Mouse (Mus musculus): ENCODE results near the gene Gm10220. TPM values are rescaled to one million over a fixed set of nuclear protein-coding genes. Genes with fewer than 3 reads are reported as not detected.
"Not testable (repeated sequence)": the region's sequence is repeated elsewhere in the genome, so short reads cannot be mapped to it uniquely, and the experiment has no call there.

Gene Gm10220
- polyA plus RNA-seq (2016; fragmentation: Nextera tagmentation; extraction: Ambion mirVana) = not detected in 2 replicates

DNA sequence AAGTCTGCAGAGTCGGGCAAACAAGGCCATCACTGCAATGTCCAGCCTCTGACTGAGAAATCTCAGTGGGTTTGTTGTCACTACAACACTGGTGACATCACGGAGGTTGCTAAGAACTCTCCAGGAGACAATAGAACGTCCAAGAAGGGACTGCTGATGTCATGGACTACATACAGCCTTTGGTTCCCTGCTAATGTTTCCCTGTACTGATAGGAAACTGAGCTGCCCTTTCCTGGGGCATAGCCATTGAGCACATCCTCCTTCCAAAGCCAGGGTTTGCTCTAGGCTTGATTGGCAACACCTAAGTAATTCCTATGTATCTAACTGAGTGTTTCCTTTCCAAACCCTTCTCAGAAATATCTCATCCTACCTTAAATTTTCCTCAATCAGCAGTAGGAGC, at the start of gene Gm10220:
Gene Gm10220 (minus strand): TSS at position 101 of the 400 bp plus-strand sequence.
- not testable (repeated sequence) for DNase-seq (ENCODE audit: low spot score); H3K27ac ChIP-seq; H3K4me3 ChIP-seq; H3K4me1 ChIP-seq; H3K9me3 ChIP-seq (replicated peaks); H3K27me3 ChIP-seq (ENCODE audit: low read depth, poor library complexity, severe bottlenecking); H3K36me3 ChIP-seq
- no CpG with 5 or more reads among the region's 3 CpGs for WGBS

DNA sequence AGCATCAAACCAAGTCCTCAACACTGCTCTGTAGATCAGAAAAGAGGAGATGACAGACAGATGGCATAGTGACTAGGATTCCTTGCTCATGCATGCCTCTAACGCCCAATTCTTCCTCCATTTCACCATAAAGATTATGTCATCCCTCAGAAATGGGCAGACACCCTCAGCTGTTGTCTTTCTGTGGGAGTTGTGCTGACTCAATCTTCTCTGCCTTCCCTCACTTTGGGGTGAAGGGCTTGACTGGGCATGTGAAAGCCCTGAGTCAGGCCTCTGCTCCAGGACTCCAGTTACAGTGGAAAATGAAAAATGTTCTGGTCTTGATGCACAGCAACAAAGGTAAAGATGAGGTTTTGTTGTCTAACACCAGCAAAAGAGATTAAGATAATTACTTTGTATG, 48.6 kb upstream of the Gm10220 start:
- no peak for DNase-seq (ENCODE audit: low spot score)
- no peak overlapping the region for H3K27ac ChIP-seq
- H3K27me3 ChIP-seq (ENCODE audit: low read depth, poor library complexity, severe bottlenecking) = no peaks in the 10 kb centered on the region
- no peaks in the 10 kb centered on the region for H3K36me3 ChIP-seq
- WGBS = 91% methylated on average over 1 of the region's 1 CpGs
- no peaks in the 10 kb centered on the region for H3K9me3 ChIP-seq (replicated peaks)
- no peaks in the 10 kb centered on the region for H3K4me1 ChIP-seq
- H3K4me3 ChIP-seq = no peak overlapping the region

DNA sequence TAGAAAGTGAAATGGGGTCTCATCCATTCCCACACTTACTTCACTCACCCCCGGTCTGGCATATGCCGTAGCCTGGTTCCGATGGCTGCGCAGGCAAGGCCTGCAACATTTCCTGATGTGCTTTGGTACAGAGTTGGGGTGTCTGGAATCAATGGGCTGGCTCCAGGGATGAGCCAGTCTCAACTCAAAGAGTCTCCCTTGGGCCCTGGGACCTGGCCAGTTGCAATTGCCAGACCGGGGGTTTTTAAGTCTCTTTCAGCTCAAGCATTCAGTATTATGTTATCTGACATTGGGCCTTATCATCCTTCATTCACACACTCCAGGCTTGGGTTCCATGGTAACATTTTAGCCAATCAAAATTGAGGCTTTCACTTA, 44.6 kb upstream of the Gm10220 start:
- no peak for DNase-seq (ENCODE audit: low spot score)
- 92% methylated on average over 5 of the region's 5 CpGs for WGBS
- no peaks in the 10 kb centered on the region for H3K4me1 ChIP-seq

DNA sequence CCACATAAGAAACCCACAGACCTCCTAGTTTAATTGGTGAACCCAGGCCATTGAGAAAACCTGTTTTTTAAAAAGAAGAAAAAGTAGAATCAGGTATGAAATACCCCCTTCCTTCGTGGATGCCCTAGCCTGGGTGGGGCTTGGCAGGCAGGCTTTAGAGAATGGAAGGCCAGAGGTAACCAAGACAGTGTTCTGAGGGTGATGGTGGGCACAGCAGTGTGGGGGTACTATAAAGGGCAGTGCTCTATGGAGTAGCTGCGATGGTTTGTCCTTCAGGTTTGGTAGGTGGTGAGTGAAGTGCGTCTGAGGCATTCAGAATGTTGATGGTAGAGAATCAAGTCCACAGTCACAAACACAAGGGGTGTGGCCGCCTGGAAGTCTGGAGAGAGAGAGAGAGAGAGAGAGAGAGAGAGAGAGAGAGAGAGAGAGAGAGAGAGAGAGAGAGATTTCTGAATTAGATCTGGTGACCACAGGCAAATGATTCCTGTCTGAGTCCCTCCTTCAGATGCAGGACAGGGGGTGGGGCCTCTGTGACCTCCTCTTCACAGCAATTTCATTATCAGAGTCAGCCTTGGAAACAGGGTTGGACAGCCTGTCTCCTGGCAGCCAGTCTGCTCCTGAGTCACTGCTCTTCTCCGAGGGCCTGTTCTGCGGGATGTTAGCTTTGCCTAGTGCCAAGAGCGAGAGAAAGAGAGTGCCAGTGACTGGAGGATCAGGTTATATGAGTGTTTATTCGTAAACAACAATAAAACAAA, 44.0 kb upstream of the Gm10220 start:
- WGBS = 85% methylated on average over 8 of the region's 8 CpGs
- DNase-seq (ENCODE audit: low spot score) = no peak
- H3K4me1 ChIP-seq = no peaks in the 10 kb centered on the region

More for the DNA sequence above, 44.6 kb upstream of the Gm10220 start:
- H3K27me3 ChIP-seq (ENCODE audit: low read depth, poor library complexity, severe bottlenecking) = no peaks in the 10 kb centered on the region
- H3K27ac ChIP-seq = no peak overlapping the region
- no peak overlapping the region for H3K4me3 ChIP-seq
- H3K9me3 ChIP-seq (replicated peaks) = no peaks in the 10 kb centered on the region
- H3K36me3 ChIP-seq = no peaks in the 10 kb centered on the region

DNA sequence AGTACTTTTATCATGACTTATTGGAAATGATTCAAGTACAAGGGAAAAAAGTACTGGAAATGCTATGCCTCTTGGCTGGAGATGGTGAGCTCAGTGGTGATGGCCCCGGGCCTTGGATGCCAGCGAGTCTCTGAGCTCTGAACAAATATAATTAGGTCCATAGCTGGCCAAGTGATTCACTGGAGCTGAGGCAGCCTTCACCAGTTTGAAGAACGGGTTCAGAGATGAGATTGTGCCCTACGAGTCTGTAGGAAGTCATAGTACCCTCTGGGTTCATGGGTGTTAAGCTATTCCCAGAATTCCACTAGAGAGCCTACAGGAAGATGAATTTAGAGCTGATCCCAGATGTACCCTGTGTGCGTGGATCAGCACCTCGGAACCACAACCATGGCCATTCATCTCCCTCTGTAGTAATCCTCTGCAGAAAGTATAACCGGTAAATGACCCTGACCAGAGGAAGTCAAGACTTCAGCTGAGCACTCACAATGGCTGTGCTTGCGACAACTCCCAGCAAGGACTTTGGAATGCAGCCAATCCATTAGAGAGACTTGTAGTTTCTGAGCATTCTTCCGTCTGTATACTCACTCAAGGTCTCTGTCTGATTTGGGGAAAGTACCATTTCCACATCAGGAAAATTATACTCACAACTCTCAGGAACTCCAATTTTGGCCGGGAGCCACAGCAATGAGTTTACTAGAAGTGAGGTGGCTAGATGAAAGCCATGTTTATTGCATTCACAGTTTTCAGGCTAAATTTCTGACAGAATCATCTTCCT, 36.4 kb upstream of the Gm10220 start:
- H3K9me3 ChIP-seq (replicated peaks) = no peaks in the 10 kb centered on the region
- H3K4me1 ChIP-seq = no peaks in the 10 kb centered on the region
- H3K27me3 ChIP-seq (ENCODE audit: low read depth, poor library complexity, severe bottlenecking) = no peaks in the 10 kb centered on the region
- no peak overlapping the region for H3K4me3 ChIP-seq
- H3K27ac ChIP-seq = no peak overlapping the region
- WGBS = 91% methylated on average over 10 of the region's 10 CpGs
- DNase-seq (ENCODE audit: low spot score) = no peak
- no peaks in the 10 kb centered on the region for H3K36me3 ChIP-seq

More for the DNA sequence above, 44.0 kb upstream of the Gm10220 start:
- no peak overlapping the region for H3K27ac ChIP-seq
- no peak overlapping the region for H3K4me3 ChIP-seq
- no peaks in the 10 kb centered on the region for H3K9me3 ChIP-seq (replicated peaks)
- no peaks in the 10 kb centered on the region for H3K27me3 ChIP-seq (ENCODE audit: low read depth, poor library complexity, severe bottlenecking)
- H3K36me3 ChIP-seq = no peaks in the 10 kb centered on the region

DNA sequence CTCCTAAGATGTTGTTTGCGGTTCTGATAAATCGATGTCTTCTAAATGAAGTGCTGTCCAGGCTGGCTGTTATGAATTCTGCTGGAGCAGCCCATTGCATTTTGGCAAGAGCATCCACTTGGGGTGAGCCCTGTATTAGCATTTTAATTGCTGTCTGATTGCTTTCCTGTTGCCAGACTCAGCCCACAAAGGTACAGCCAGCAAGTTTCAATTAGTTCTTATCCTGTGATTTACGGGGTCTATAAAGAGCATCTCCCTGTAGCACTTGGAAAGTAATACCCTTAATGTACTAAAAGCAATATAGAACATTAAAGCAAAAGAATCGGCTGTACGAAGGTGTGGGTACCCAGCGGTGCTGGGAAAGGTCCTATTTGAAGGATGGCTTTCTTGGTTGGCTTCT, 21.7 kb upstream of the Gm10220 start:
- 80% methylated on average over 6 of the region's 6 CpGs for WGBS
- DNase-seq (ENCODE audit: low spot score) = no peak
- Histone ChIP-seq H3K4me1 (no peaks in the 10 kb centered on the region), H3K4me3 (no peak overlapping the region), H3K27ac (no peak overlapping the region), H3K27me3 (ENCODE audit: low read depth, poor library complexity, severe bottlenecking) (no peaks in the 10 kb centered on the region), H3K36me3 (no peaks in the 10 kb centered on the region), H3K9me3 (replicated peaks) (no peaks in the 10 kb centered on the region)

DNA sequence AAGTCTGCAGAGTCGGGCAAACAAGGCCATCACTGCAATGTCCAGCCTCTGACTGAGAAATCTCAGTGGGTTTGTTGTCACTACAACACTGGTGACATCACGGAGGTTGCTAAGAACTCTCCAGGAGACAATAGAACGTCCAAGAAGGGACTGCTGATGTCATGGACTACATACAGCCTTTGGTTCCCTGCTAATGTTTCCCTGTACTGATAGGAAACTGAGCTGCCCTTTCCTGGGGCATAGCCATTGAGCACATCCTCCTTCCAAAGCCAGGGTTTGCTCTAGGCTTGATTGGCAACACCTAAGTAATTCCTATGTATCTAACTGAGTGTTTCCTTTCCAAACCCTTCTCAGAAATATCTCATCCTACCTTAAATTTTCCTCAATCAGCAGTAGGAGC, 16.0 kb downstream of the Gm10220 start, which contains the start of gene 5031410I06Rik:
Gene 5031410I06Rik (minus strand): TSS at position 101 of the 400 bp plus-strand sequence.
- H3K27me3 ChIP-seq (ENCODE audit: low read depth, poor library complexity, severe bottlenecking); H3K4me1 ChIP-seq; H3K36me3 ChIP-seq; H3K27ac ChIP-seq; DNase-seq (ENCODE audit: low spot score); H3K9me3 ChIP-seq (replicated peaks); H3K4me3 ChIP-seq: not testable (repeated sequence)
- no CpG with 5 or more reads among the region's 3 CpGs for WGBS

DNA sequence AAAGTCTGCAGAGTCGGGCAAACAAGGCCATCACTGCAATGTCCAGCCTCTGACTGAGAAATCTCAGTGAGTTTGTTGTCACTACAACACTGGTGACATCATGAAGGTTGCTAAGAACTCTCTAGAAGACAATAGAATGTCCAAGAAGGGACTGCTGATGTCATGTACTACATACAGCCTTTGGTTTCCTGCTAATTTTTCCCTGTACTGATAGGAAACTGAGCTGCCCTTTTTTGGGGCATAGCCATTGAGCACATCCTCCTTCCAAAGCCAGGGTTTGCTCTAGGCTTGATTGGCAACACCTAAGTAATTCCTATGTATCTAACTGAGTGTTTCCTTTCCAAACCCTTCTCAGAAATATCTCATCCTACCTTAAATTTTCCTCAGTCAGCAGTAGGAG, 32.0 kb downstream of the Gm10220 start, which contains the start of gene Gm10471:
Gene Gm10471 (minus strand): TSS at position 101 of the 400 bp plus-strand sequence.
- H3K4me3 ChIP-seq; H3K27ac ChIP-seq; H3K36me3 ChIP-seq; H3K9me3 ChIP-seq (replicated peaks); H3K27me3 ChIP-seq (ENCODE audit: low read depth, poor library complexity, severe bottlenecking); H3K4me1 ChIP-seq; DNase-seq (ENCODE audit: low spot score): not testable (repeated sequence)
- WGBS = 87% methylated on average over 1 of the region's 1 CpGs

DNA sequence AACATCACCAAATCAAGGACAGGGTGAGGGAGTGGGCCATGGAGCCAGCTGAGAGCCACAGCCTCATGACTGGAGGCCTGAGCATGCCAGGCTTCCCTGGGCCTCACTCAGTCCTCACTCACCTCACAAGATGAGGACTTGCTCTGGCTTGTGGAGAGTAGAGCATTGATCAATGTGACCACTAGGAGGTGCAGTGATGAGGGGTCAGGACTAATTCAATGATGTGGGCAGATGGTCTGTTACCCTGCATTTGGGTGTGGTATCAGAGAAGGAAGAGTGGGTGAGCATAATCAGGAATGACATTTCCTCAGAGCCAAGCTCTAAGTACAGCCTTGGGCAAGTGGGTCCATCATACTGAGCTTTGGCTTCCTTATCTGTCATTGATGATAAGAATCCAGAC, 42.2 kb downstream of the Gm10220 start:
- DNase-seq (ENCODE audit: low spot score) = peak; percentile 26
- H3K9me3 ChIP-seq (replicated peaks); H3K27me3 ChIP-seq (ENCODE audit: low read depth, poor library complexity, severe bottlenecking); H3K4me1 ChIP-seq; H3K4me3 ChIP-seq; H3K27ac ChIP-seq; H3K36me3 ChIP-seq: not testable (repeated sequence)

DNA sequence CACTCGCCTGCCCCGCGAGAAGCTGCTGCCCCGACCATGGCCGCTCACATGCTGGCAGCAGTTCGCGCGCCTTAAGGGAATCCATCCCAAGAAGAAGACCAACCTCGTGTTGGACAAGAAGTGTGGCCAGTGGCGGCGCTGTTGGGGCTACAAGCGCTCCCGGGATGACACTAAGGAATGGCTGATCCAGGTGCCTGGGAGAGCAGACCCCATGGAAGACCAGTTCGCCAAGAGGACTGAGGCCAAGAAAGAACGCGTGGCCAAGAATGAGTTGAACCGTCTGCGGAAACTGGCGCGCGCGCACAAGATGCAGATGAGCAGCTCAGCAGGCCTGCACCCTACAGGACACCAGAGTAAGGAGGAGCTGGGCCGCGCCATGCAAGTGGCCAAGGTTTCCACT, 50.5 kb downstream of the Gm10220 start:
- no peaks in the 10 kb centered on the region for H3K27me3 ChIP-seq (ENCODE audit: low read depth, poor library complexity, severe bottlenecking)
- DNase-seq (ENCODE audit: low spot score) = no peak
- H3K4me3 ChIP-seq = no peak overlapping the region
- H3K36me3 ChIP-seq = no peaks in the 10 kb centered on the region
- H3K4me1 ChIP-seq = no peaks in the 10 kb centered on the region
- H3K27ac ChIP-seq = no peak overlapping the region
- 89% methylated on average over 24 of the region's 24 CpGs for WGBS
- peaks cover 2% of the 10 kb centered on the region; the same call in 1 of the 2 replicates for H3K9me3 ChIP-seq (replicated peaks)

Other genes with a start within 250 kb of the Gm10220 start
- not detected in 2 replicates for gene Gm21663, start 179.0 kb downstream of the Gm10220 start, polyA plus RNA-seq (2016; fragmentation: Nextera tagmentation; extraction: Ambion mirVana)
- not detected in 2 replicates for gene Gm21671, start 167.0 kb downstream of the Gm10220 start, polyA plus RNA-seq (2016; fragmentation: Nextera tagmentation; extraction: Ambion mirVana)
- not detected in 2 replicates for gene Gm21680, start 148.8 kb downstream of the Gm10220 start, polyA plus RNA-seq (2016; fragmentation: Nextera tagmentation; extraction: Ambion mirVana)
- not detected in 2 replicates for gene Gm21698, start 132.8 kb downstream of the Gm10220 start, polyA plus RNA-seq (2016; fragmentation: Nextera tagmentation; extraction: Ambion mirVana)
- not detected in 2 replicates for gene Gm1979, start 116.6 kb downstream of the Gm10220 start, polyA plus RNA-seq (2016; fragmentation: Nextera tagmentation; extraction: Ambion mirVana)
- not detected in 2 replicates for gene Gm5862, start 98.5 kb downstream of the Gm10220 start, polyA plus RNA-seq (2016; fragmentation: Nextera tagmentation; extraction: Ambion mirVana)
- gene Speer4a, start 81.9 kb downstream of the Gm10220 start, polyA plus RNA-seq (2016; fragmentation: Nextera tagmentation; extraction: Ambion mirVana) = not detected in 2 replicates
- not detected in 2 replicates for gene Gm7347, start 62.8 kb downstream of the Gm10220 start, polyA plus RNA-seq (2016; fragmentation: Nextera tagmentation; extraction: Ambion mirVana)
- gene Gm10471, start 32.1 kb downstream of the Gm10220 start, polyA plus RNA-seq (2016; fragmentation: Nextera tagmentation; extraction: Ambion mirVana) = not detected in 2 replicates
- gene 5031410I06Rik, start 16.1 kb downstream of the Gm10220 start, polyA plus RNA-seq (2016; fragmentation: Nextera tagmentation; extraction: Ambion mirVana) = not detected in 2 replicates
- gene Gm7361, start 136.3 kb upstream of the Gm10220 start, polyA plus RNA-seq (2016; fragmentation: Nextera tagmentation; extraction: Ambion mirVana) = not detected in 2 replicates

Data from limb, embryonic 10.5 days (tissue).